8 mouse cellular contexts compared by ENCODE assay signal in genomic region chr11:117963091-117963793, GRCm38 (mm10). TPM values are rescaled to one million over a fixed set of nuclear protein-coding genes. Genes with fewer than 3 reads are reported as not detected.
A peak's percentile ranks its signal among the peaks of the same experiment; 100 is the strongest.
DNase-seq lines count a peak whose midpoint lies in the region; ATAC-seq and TF ChIP-seq lines count a peak whose summit lies in the region.

No protein-coding gene starts in this region.

- H3K4me3 ChIP-seq in forebrain, embryonic 11.5 days (ENCODE audit: low read depth, low read length): peak overlapping the region; percentile 29
- peak overlapping the region; percentile 32 for H3K4me3 ChIP-seq in heart, postnatal 0 days (ENCODE audit: low read depth, low read length)
- peak overlapping the region; percentile 33 for H3K4me3 ChIP-seq in liver, embryonic 16.5 days (ENCODE audit: low read depth, low read length)
- H3K4me3 ChIP-seq in neural tube, embryonic 13.5 days: peak overlapping the region; percentile 35
- H3K4me3 ChIP-seq in testis, adult 2 months (ENCODE audit: control insufficient read depth, low read depth, low read length): peak overlapping the region; percentile 88

- TF ChIP-seq CTCF in heart, postnatal 0 days (IDR thresholded peaks at IDR 0.05; ENCODE audit: low read depth): peak; percentile 22
- TF ChIP-seq CTCF in testis, adult 2 months (IDR thresholded peaks at IDR 0.05; ENCODE audit: control insufficient read depth, insufficient read depth, insufficient replicate concordance, low read depth, low read length): no peak

- ATAC-seq in forebrain, embryonic 11.5 days (replicated peaks; ENCODE audit: low FRiP score): peak; percentile 93
- ATAC-seq in heart, postnatal 0 days (ENCODE audit: insufficient read depth, low read depth): peak; percentile 92
- ATAC-seq in liver, embryonic 16.5 days (ENCODE audit: low read depth): peak; percentile 88
- ATAC-seq in neural tube, embryonic 13.5 days (ENCODE audit: low read depth): peak; percentile 88

- under 1% methylated on average over 40 of the region's 40 CpGs for WGBS in forebrain, embryonic 11.5 days
- under 1% methylated on average over 28 of the region's 40 CpGs for WGBS in heart, postnatal 0 days
- WGBS in liver, embryonic 16.5 days (ENCODE audit: insufficient replicate concordance): 2% methylated on average over 40 of the region's 40 CpGs
- WGBS in neural tube, embryonic 13.5 days: under 1% methylated on average over 40 of the region's 40 CpGs

- H3K9me3 ChIP-seq in forebrain, embryonic 11.5 days (ENCODE audit: control insufficient read depth, low read length): no peaks in the 10 kb centered on the region
- H3K9me3 ChIP-seq in heart, postnatal 0 days (replicated peaks; ENCODE audit: control insufficient read depth, low read length): no peaks in the 10 kb centered on the region
- no peaks in the 10 kb centered on the region for H3K9me3 ChIP-seq in liver, embryonic 16.5 days (replicated peaks; ENCODE audit: control insufficient read depth, low read length)
- no peaks in the 10 kb centered on the region for H3K9me3 ChIP-seq in neural tube, embryonic 13.5 days

- H3K4me1 ChIP-seq in forebrain, embryonic 11.5 days (replicated peaks; ENCODE audit: control insufficient read depth, insufficient read depth, low read length): peaks cover 51% of the 10 kb centered on the region
- peaks cover 67% of the 10 kb centered on the region for H3K4me1 ChIP-seq in heart, postnatal 0 days (ENCODE audit: control insufficient read depth, insufficient read depth)
- H3K4me1 ChIP-seq in liver, embryonic 16.5 days (ENCODE audit: control insufficient read depth, low read depth, low read length): peaks cover 36% of the 10 kb centered on the region
- H3K4me1 ChIP-seq in neural tube, embryonic 13.5 days (replicated peaks): peaks cover 65% of the 10 kb centered on the region
- H3K4me1 ChIP-seq in testis, adult 2 months (ENCODE audit: control insufficient read depth, insufficient read depth, low read length): peaks cover 18% of the 10 kb centered on the region

- peak overlapping the region; percentile 33 for H3K27ac ChIP-seq in forebrain, embryonic 11.5 days (ENCODE audit: low read depth, low read length)
- H3K27ac ChIP-seq in heart, postnatal 0 days (ENCODE audit: low read depth): peak overlapping the region; percentile 83
- H3K27ac ChIP-seq in liver, embryonic 16.5 days (ENCODE audit: low read length): peak overlapping the region; percentile 50
- H3K27ac ChIP-seq in neural tube, embryonic 13.5 days (replicated peaks): peak overlapping the region; percentile 73
- H3K27ac ChIP-seq in testis, adult 2 months (ENCODE audit: control insufficient read depth, insufficient read depth, low read depth, low read length): peak overlapping the region; percentile 78

- peaks cover 19% of the 10 kb centered on the region; the same call in 1 of the 2 replicates for H3K27me3 ChIP-seq in forebrain, embryonic 11.5 days (ENCODE audit: control insufficient read depth, insufficient read depth, low read length)
- peaks cover 17% of the 10 kb centered on the region for H3K27me3 ChIP-seq in heart, postnatal 0 days (ENCODE audit: control insufficient read depth, insufficient read depth, low read length)
- peaks cover 51% of the 10 kb centered on the region for H3K27me3 ChIP-seq in liver, embryonic 16.5 days (ENCODE audit: control insufficient read depth, insufficient read depth, low read depth, low read length)
- H3K27me3 ChIP-seq in neural tube, embryonic 13.5 days: peaks cover 42% of the 10 kb centered on the region
- H3K27me3 ChIP-seq in testis, adult 2 months (ENCODE audit: control insufficient read depth, insufficient read depth, low read length): no peaks in the 10 kb centered on the region

- TF ChIP-seq POLR2A in testis, adult 2 months (IDR thresholded peaks at IDR 0.05; ENCODE audit: control insufficient read depth, low read depth, low read length): peak; percentile 94

- H3K9ac ChIP-seq in forebrain, embryonic 11.5 days (ENCODE audit: low read length): peak overlapping the region; percentile 49
- no peak overlapping the region; the same call in 1 of the 2 replicates for H3K9ac ChIP-seq in heart, postnatal 0 days (replicated peaks; ENCODE audit: low read depth, low read length)
- peak overlapping the region; percentile 13; the same call in 1 of the 2 replicates for H3K9ac ChIP-seq in liver, embryonic 16.5 days (ENCODE audit: low read depth, low read length)
- H3K9ac ChIP-seq in neural tube, embryonic 13.5 days: peak overlapping the region; percentile 60

- DNase-seq in CD8-positive naive resting alpha-beta T cell, adult 2 months (ENCODE audit: low read depth in 2 of 2, low spot score in 2 of 2): peak; percentile 82 to 94
- peak; percentile 89 for DNase-seq in c-Kit-positive CD71-negative TER-119-negative erythroid progenitor cells, embryonic 14.5 days (ENCODE audit: low read depth)
- peak; percentile 99 for DNase-seq in forebrain, embryonic 11.5 days (ENCODE audit: low spot score)
- DNase-seq in heart, postnatal 0 days (ENCODE audit: low spot score): peak; percentile 99
- peak; percentile 100 for DNase-seq in kidney, postnatal 4 days

- TF ChIP-seq EP300 in heart, postnatal 0 days (IDR thresholded peaks at IDR 0.05; ENCODE audit: low read depth): peak; percentile 68

- no peaks in the 10 kb centered on the region for H3K36me3 ChIP-seq in forebrain, embryonic 11.5 days (ENCODE audit: control insufficient read depth, insufficient read depth, low read length)
- H3K36me3 ChIP-seq in heart, postnatal 0 days (replicated peaks; ENCODE audit: control insufficient read depth, insufficient read depth, low read length): 0 out of 2 replicates have a peak, but pooled peaks cover 6% of the 10 kb centered on the region
- peaks cover 8% of the 10 kb centered on the region; the same call in 1 of the 2 replicates for H3K36me3 ChIP-seq in liver, embryonic 16.5 days (ENCODE audit: control insufficient read depth, insufficient read depth)
- H3K36me3 ChIP-seq in neural tube, embryonic 13.5 days: no peaks in the 10 kb centered on the region
- no peaks in the 10 kb centered on the region for H3K36me3 ChIP-seq in testis, adult 2 months (ENCODE audit: control insufficient read depth, insufficient read depth, low read length)

- H3K4me2 ChIP-seq in forebrain, embryonic 11.5 days (ENCODE audit: low read depth, low read length, severe bottlenecking): peak overlapping the region; percentile 75
- H3K4me2 ChIP-seq in heart, postnatal 0 days (ENCODE audit: low read depth, low read length): peak overlapping the region; percentile 64
- peak overlapping the region; percentile 68 for H3K4me2 ChIP-seq in liver, embryonic 16.5 days (ENCODE audit: low read depth, low read length)
- H3K4me2 ChIP-seq in neural tube, embryonic 13.5 days: peak overlapping the region; percentile 66

RNA-seq across cellular contexts. Expression of gene Socs3, which starts 6.6 kb away (rescaled TPM):
- polyA plus RNA-seq in forebrain, embryonic 11.5 days (2014; fragmentation: Nextera tagmentation; extraction: Ambion mirVana): 5.4 and 5.9 TPM in 2 replicates
- total RNA-seq in heart, postnatal 0 days (2014; rRNA removed; ENCODE audit: low replicate concordance): 5.7 and 13.1 TPM in 2 replicates
- polyA plus RNA-seq in heart, postnatal 0 days (2015; fragmentation: Nextera tagmentation; extraction: Ambion mirVana): 4.0 and 5.1 TPM in 2 replicates
- 6.1 and 6.7 TPM in 2 replicates for polyA plus RNA-seq in liver, embryonic 16.5 days (2015; fragmentation: Nextera tagmentation; extraction: Ambion mirVana)
- 7.8 and 8.7 TPM in 2 replicates for polyA plus RNA-seq in neural tube, embryonic 13.5 days (2015; fragmentation: Nextera tagmentation; extraction: Ambion mirVana)
- polyA plus RNA-seq in testis, adult 2 months (2012; rRNA removed): 0.51 and 0.61 TPM in 2 replicates

RNA-seq across cellular contexts. Expression of gene Pgs1, which starts 22.9 kb away (rescaled TPM):
- 43.4 and 45.7 TPM in 2 replicates for polyA plus RNA-seq in forebrain, embryonic 11.5 days (2014; fragmentation: Nextera tagmentation; extraction: Ambion mirVana)
- total RNA-seq in heart, postnatal 0 days (2014; rRNA removed; ENCODE audit: low replicate concordance): 27.2 and 33.0 TPM in 2 replicates
- 20.3 and 21.8 TPM in 2 replicates for polyA plus RNA-seq in heart, postnatal 0 days (2015; fragmentation: Nextera tagmentation; extraction: Ambion mirVana)
- polyA plus RNA-seq in liver, embryonic 16.5 days (2015; fragmentation: Nextera tagmentation; extraction: Ambion mirVana): 13.5 and 13.7 TPM in 2 replicates
- 46.9 and 49.0 TPM in 2 replicates for polyA plus RNA-seq in neural tube, embryonic 13.5 days (2015; fragmentation: Nextera tagmentation; extraction: Ambion mirVana)
- 55.3 and 59.6 TPM in 2 replicates for polyA plus RNA-seq in testis, adult 2 months (2012; rRNA removed)

Comparison
In these comparisons a context has a peak if more than half of its experiments do, and no peak if none do; other contexts are left out.
1. Peak in every context shown above with its lines: DNase-seq, ATAC-seq, H3K4me3 ChIP-seq and H3K27ac ChIP-seq.
2. H3K27ac ChIP-seq: peak in every context shown above with its lines; median percentile 83 in heart, postnatal 0 days; 78 in testis, adult 2 months; 73 in neural tube, embryonic 13.5 days; 50 in liver, embryonic 16.5 days; 33 in forebrain, embryonic 11.5 days.
3. H3K4me3 ChIP-seq: peak in every context shown above with its lines; median percentile 88 in testis, adult 2 months; 35 in neural tube, embryonic 13.5 days; 33 in liver, embryonic 16.5 days; 32 in heart, postnatal 0 days; 29 in forebrain, embryonic 11.5 days.